Mouse (Mus musculus) naive thymus-derived CD4-positive, alpha-beta T cell, adult 2 months (primary cell): Measurements from ENCODE around the gene Tsg101.

ENCODE experiments used
- DNase-seq: peaks from one replicate; pipeline ENCODE4 v3.0.0-alpha.2; 2011; ENCODE audit warnings: low read depth

Tsg101 gene

DNA sequence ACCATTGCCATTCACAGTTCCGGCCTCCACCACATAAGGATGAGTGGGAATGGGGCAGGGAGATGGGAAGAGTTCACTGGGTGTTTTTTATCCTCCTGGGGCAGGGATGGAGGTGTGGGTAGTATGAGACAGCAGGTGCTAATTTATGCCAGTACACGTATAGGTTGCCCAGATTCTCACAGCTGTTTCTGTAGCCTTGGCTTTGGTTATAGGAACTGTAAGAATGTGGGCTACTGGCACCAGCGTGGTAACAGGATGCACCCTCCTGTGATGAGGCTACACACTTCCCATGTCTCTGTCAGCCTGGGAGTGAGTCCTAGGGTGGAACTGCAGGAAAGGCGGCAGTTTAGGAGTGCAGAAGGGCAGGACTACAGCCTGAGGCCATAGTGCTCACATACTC lies 42.9 kb downstream of the Tsg101 start:
- no peak for DNase-seq

DNA sequence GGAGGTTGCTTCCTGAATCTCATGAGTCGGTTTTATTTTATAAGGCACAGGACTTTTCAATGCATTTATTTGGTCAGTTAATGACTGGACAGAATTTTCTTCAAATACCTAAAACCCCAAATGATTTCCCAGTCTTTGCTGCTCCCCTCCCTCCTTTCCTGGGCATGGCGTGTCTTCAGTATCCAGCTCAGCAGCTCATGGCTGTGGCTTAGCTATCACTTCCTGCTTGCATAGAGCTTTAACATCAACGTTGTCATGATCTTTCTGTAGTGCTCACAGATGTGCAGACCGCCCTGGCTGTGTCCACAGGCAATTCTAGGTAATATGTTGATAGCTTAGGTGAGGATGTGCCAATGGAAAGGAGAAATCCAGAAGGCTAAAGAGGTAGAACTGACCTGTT lies 47.8 kb downstream of the Tsg101 start:
- DNase-seq: peak; percentile 28

GRCm38 (mm10) chr7:46860996-46861395 lies 58.8 kb downstream of the Tsg101 start, which contains the start of gene Ldhc:
Gene Ldhc (plus strand): TSS chr7:46861203.
- DNase-seq: no peak

- DNase-seq: no peak
Observed at GRCm38 (mm10) chr7:46859031-46859430, 60.7 kb downstream of the Tsg101 start.

- DNase-seq: no peak
Observed at GRCm38 (mm10) chr7:46857436-46857835, 62.3 kb downstream of the Tsg101 start.

DNA sequence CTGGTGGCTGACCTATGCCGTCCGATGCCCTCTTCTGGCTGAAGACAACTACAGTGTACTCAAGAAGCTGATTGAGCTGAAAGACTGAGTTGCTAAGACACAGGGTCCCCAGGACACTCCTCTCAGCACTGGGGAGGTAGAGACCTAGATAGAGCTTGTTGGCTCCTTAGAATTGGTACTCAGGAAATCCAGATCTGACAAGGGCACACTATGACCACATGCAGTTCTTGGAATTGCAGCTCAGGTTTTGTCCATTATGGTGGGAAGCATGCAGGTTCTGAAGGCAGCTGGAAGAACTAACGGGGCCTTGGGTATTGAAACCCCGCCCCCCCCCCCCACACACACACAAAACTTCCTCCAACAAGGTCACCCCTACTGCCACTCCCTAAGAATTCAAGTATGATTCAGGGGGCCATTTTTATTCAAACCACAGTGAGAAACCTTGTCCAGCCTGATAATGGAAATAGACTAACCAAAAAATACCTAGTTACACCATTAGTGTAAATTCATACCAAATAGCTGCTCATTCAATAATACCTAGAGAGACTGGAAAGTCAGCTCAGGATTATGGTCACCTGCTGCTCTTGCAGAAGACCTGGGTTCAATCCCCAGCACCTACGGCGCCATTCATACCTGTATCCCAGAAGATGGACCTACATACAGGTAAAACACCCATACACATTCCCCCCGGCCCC lies 63.8 kb downstream of the Tsg101 start:
- DNase-seq: no peak

DNA sequence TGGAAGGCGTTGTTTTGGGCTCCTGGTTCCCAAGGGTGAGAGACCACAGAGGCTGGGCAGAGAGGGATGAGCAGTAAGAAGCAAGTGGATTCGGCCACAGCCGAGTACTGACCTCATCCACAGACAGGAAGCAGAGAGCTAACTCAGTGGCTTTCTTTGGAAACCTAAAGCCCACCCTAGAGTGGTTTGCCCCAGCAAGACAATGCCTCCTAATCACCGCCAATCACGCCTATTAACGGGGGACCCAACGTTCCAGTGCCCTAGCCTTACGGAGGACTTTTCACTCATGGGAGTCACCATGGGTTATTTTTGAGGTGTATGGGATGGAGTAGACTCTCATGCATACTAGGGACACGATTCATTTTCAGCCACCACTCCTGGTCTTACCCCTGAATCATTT lies 66.4 kb downstream of the Tsg101 start:
- no peak for DNase-seq

DNA sequence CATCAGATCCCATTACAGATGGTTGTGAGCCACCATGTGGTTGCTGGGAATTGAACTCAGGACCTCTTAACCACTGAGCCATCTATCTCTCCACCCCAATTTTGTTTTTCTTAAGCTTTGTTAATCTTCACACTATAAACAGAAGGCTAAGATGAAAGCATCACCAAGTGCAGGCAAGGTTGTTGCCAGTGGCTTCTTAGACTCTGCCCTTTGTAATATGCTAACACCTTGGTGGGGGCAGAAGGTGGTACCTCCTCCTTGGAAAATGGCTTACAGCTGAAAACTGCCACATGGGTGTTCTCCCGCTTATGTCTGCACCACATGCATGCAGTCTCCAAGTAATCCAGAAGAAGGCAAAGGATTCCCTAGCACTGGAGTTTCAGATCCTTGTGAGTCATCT lies 67.1 kb downstream of the Tsg101 start:
- no peak for DNase-seq

GRCm38 (mm10) chr7:46851026-46851425 lies 68.7 kb downstream of the Tsg101 start:
- DNase-seq: no peak

DNA sequence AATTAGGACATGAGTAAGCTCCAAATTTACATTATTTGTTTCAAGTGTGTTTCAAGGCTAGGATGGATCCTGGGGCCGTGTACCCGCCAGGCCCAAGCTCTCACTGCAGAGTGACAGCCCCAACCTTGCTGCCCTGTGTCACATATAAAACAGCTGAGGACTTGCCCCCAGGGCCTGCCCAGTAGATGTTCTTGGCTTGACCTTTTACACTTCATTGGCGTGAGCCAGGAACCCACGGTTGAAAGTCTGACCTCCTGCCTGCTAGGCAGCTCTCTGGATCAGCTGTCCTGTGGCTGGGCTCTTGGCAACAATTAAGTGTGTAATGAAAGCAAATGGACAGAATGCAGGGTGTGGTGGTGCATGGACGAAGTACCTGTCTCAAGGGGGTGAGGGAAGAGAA lies 70.5 kb downstream of the Tsg101 start:
- DNase-seq: no peak

DNA sequence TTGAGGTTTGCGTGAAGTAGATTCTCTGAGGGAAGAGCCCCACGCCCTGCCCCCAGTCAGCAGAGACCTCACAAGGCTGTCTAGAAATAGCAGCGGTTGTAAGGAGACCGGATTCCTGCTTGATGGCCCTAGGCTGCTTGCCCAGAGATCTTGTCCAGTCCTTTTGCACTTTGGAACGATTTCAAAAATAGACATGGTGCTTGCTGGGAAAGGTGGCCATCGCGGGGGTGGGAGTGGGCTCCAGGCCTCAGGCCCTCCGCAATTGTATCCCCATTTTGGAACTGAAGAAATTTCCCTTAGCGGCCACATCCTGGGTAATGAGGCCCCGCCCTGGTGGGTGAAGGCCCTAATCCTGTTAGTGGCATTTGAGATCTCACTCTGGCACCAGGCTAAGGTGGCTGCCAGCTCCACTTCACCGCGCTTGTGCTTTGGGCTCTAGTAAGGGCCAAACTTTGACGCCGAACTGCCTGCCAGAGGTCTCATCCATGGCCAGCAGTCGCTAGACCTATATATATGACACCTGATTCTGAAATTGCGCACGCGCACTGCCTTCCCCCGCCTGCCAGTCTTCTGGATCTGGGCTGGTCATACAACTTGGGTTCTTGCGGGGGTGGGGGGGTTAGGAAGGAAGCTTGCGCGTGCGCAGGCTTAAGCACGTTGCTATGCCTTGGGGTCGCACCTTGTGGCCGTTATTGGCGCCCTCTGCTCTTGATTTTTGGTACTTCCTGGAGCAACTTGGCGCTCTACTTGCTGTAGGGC lies 73.1 kb downstream of the Tsg101 start:
- peak; percentile 83 for DNase-seq

DNA sequence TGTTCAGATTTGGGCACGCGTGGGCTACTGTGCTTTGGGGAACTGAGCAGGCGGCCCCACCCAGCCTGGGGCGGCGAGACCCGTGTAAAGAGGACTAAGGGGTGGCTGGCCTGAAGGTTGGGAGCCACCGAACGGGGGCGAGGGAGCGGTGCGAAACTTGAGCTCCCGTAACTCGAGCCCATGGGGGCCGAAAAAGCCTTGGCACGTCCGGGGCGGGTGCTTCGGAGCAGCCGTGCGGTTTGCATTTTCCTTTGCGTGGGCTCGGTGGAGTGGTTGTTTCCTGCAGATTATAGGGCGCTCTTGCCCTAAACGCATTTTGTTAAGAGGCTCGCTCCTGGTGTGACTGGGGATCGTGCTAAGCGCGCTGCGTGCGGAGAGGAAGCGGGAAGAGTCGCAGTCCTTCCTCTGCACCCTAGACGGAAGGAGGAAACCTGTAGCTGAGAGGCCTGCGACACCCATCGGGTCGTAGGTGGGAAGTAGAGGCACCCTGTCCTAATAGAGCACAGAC lies 73.7 kb downstream of the Tsg101 start:
- DNase-seq: peak; percentile 78

GRCm38 (mm10) chr7:46845211-46845977 lies 74.4 kb downstream of the Tsg101 start:
- DNase-seq: peak; percentile 93

DNA sequence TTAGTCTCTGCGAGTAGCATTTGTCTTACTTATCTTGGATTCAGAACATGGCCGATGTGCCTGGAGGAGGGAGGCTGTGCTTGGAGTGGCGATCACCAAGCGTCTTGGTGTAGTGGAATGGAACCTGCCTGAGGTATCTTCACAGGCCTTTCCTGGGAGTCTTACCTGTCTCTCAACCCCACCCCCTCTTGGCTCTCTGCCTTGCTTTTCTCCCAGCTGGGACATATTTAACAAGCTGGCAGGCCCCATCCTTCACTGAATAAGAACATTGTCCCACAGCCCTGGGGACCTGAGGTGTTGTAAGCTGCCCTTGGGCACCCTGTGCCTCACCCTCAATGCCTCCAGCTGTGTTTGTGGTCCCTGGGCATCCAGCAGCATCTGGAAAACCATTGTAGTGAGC lies 76.2 kb downstream of the Tsg101 start:
- no peak for DNase-seq

- DNase-seq: no peak
Observed at GRCm38 (mm10) chr7:46842278-46842677, 77.5 kb downstream of the Tsg101 start.

GRCm38 (mm10) chr7:46840787-46841525 lies 78.8 kb downstream of the Tsg101 start, which contains the start of gene Ldha:
Gene Ldha (plus strand): TSS chr7:46841475.
- no peak for DNase-seq

GRCm38 (mm10) chr7:46840326-46840725 lies 79.4 kb downstream of the Tsg101 start:
- DNase-seq: no peak

GRCm38 (mm10) chr7:46839861-46840260 lies 79.9 kb downstream of the Tsg101 start:
- DNase-seq: no peak

DNA sequence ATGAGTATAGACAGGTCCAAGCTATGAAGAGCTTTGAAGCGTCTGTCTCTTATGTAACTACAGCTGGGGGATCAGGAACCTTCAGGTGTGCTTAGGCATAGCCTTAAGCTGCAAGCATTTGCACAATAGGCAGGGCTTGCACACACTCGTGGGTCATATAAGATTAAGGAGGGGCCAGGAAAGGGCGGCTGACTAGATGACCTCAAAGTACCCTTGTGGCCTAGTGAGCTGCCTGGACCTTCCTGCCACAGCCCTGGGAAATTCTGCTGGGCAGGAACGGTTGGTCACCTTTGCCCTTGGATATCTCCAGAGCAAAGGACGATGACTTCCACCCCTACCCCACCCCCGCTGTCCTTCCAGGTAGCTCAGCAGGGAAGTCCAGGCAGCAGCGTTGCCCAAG lies 80.3 kb downstream of the Tsg101 start:
- DNase-seq: no peak
